Mouse (Mus musculus) embryonic fibroblast, embryonic 13.5 days (primary cell): Measurements from ENCODE around the gene Eapp. TPM values are rescaled to one million over a fixed set of nuclear protein-coding genes. Genes with fewer than 3 reads are reported as not detected.

Experiments used
- H3K27ac ChIP-seq: 2 replicates; pipeline ENCODE4 v1.5.1; 2012; ENCODE audit warnings: low read length, control low read depth, inconsistent platforms; ENCODE audit not compliant: insufficient read depth
- H3K4me1 ChIP-seq: 2 replicates; pipeline ENCODE4 v1.6.1; 2011; ENCODE audit warnings: low read length; ENCODE audit not compliant: control insufficient read depth, insufficient read depth
- H3K4me3 ChIP-seq: 2 replicates; pipeline ENCODE4 v1.5.1; 2011; ENCODE audit warnings: mild to moderate bottlenecking, control low read depth, low read length; ENCODE audit not compliant: insufficient read depth
- CTCF ChIP-seq: IDR thresholded peaks from 2 replicates; pipeline ENCODE4 v1.5.1; 2011; ENCODE audit warnings: mild to moderate bottlenecking, control low read depth, low read length, moderate library complexity, borderline replicate concordance; ENCODE audit not compliant: insufficient read depth
- POLR2A ChIP-seq: IDR thresholded peaks from 2 replicates; pipeline ENCODE4 v1.6.1; 2011; ENCODE audit warnings: low read depth, mild to moderate bottlenecking, control low read depth, low read length, moderate library complexity
- polyA plus RNA-seq: library from polyadenylated mRNA; stranded (reverse); fragments of >200 nt; gene quantifications from 2 replicates; pipeline ENCODE4 v1.2.4, GENCODE M21; 2011; ENCODE audit warnings: low read depth; ENCODE audit not compliant: missing spikeins, insufficient read length

The Eapp gene
- polyA plus RNA-seq, 1 experiment: 53.1 TPM

- TF ChIP-seq POLR2A (peak; percentile 80), CTCF (no peak)
- H3K4me1 ChIP-seq: peaks cover 12% of the 10 kb centered on the region
- peak within 1 kb of the TSS; percentile 93 for H3K4me3 ChIP-seq
- H3K27ac ChIP-seq: peak within 1 kb of the TSS; percentile 55; the same call in 1 of the 2 replicates
Measured at GRCm38 (mm10) chr12:54656396-54657171, 39.1 kb downstream of the Eapp start, which contains the start of gene Sptssa. Gene Sptssa, minus strand, starts transcription at chr12:54656573.

GRCm38 (mm10) chr12:54656039-54656395 lies 39.7 kb downstream of the Eapp start:
- peak overlapping the region; percentile 55; the same call in 1 of the 2 replicates for H3K27ac ChIP-seq
- TF ChIP-seq POLR2A (no peak), CTCF (no peak)
- peak overlapping the region; percentile 93 for H3K4me3 ChIP-seq
- H3K4me1 ChIP-seq: peaks cover 12% of the 10 kb centered on the region

- Histone ChIP-seq H3K4me1 (peaks cover 12% of the 10 kb centered on the region), H3K27ac (peak overlapping the region; percentile 55; the same call in 1 of the 2 replicates)
- TF ChIP-seq POLR2A (no peak), CTCF (no peak)
Measured at GRCm38 (mm10) chr12:54655292-54656038, 40.2 kb downstream of the Eapp start.

GRCm38 (mm10) chr12:54654741-54655140 lies 41.0 kb downstream of the Eapp start:
- H3K27ac ChIP-seq: no peak overlapping the region
- TF ChIP-seq CTCF (no peak), POLR2A (no peak)
- peak overlapping the region; percentile 26 for H3K4me3 ChIP-seq
- peaks cover 12% of the 10 kb centered on the region for H3K4me1 ChIP-seq

More at GRCm38 (mm10) chr12:54655292-54656038, 40.2 kb downstream of the Eapp start:
- peak overlapping the region; percentile 93 for H3K4me3 ChIP-seq

- H3K27ac ChIP-seq: no peak overlapping the region
- peaks cover 12% of the 10 kb centered on the region for H3K4me1 ChIP-seq
- TF ChIP-seq POLR2A: no peak
- no peak for TF ChIP-seq CTCF
- H3K4me3 ChIP-seq: no peak overlapping the region
Measured at GRCm38 (mm10) chr12:54654141-54654540, 41.6 kb downstream of the Eapp start.

GRCm38 (mm10) chr12:54652346-54652745 lies 43.4 kb downstream of the Eapp start:
- Histone ChIP-seq H3K4me3 (no peak overlapping the region), H3K27ac (no peak overlapping the region), H3K4me1 (peaks cover 12% of the 10 kb centered on the region)
- TF ChIP-seq POLR2A (no peak), CTCF (no peak)

- no peak for TF ChIP-seq POLR2A
- TF ChIP-seq CTCF: no peak
- Histone ChIP-seq H3K4me3 (no peak overlapping the region), H3K4me1 (peaks cover 9% of the 10 kb centered on the region), H3K27ac (no peak overlapping the region)
Measured at GRCm38 (mm10) chr12:54651820-54652219, 43.9 kb downstream of the Eapp start.

- no peak overlapping the region for H3K4me3 ChIP-seq
- TF ChIP-seq POLR2A (no peak), CTCF (no peak)
- peaks cover 8% of the 10 kb centered on the region for H3K4me1 ChIP-seq
- H3K27ac ChIP-seq: no peak overlapping the region
Measured at GRCm38 (mm10) chr12:54651158-54651557, 44.5 kb downstream of the Eapp start.

GRCm38 (mm10) chr12:54644947-54645346 lies 50.8 kb downstream of the Eapp start:
- Histone ChIP-seq H3K4me3 (no peak overlapping the region), H3K27ac (no peak overlapping the region), H3K4me1 (no peaks in the 10 kb centered on the region)
- TF ChIP-seq POLR2A (no peak), CTCF (no peak)

- no peak for TF ChIP-seq CTCF
- no peak for TF ChIP-seq POLR2A
- no peak overlapping the region for H3K4me3 ChIP-seq
Measured at GRCm38 (mm10) chr12:54643320-54643892, 52.3 kb downstream of the Eapp start.

More at GRCm38 (mm10) chr12:54643320-54643892, 52.3 kb downstream of the Eapp start:
- Histone ChIP-seq H3K27ac (no peak overlapping the region), H3K4me1 (no peaks in the 10 kb centered on the region)
